Mouse (Mus musculus): ENCODE data around the gene Tmed10.

Tmed10 gene

GRCm38 (mm10) chr12:85374561-85375272, at the start of gene Tmed10:
Gene Tmed10, minus strand, starts transcription at chr12:85374847.
- DNase-seq (ENCODE audit: low spot score in 2 of 2) = peak; percentile 84 to 87

- no peak for DNase-seq (ENCODE audit: low spot score in 2 of 2)
These were observed 48.6 kb upstream of the Tmed10 start for GRCm38 (mm10) chr12:85423236-85423635.

DNA sequence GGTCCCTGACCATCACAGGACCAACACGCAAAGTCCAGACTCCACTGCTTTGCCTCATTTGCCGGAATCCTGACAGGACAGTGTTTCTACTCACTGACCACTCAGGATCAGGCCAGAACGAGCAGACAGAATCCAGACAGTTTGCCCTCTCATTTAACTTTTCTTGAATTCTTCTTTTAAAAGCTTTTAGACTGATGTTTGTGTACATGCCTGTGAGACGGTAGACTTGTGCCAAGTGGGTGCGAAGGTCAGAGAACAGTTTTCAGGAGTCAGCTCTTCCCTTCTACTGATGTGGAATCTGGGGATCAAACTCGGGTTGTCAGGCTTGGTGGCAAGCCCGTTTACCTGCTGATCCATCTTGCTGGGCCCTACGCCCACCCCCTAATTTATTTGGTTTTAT, 47.9 kb upstream of the Tmed10 start:
- no peak for DNase-seq (ENCODE audit: low spot score in 2 of 2)

- no peak for DNase-seq (ENCODE audit: low spot score in 2 of 2)
These were observed 46.3 kb upstream of the Tmed10 start for GRCm38 (mm10) chr12:85420945-85421344.

- DNase-seq (ENCODE audit: low spot score in 2 of 2) = peak; percentile 36 to 39
These were observed 43.2 kb upstream of the Tmed10 start for GRCm38 (mm10) chr12:85417845-85418244.

DNA sequence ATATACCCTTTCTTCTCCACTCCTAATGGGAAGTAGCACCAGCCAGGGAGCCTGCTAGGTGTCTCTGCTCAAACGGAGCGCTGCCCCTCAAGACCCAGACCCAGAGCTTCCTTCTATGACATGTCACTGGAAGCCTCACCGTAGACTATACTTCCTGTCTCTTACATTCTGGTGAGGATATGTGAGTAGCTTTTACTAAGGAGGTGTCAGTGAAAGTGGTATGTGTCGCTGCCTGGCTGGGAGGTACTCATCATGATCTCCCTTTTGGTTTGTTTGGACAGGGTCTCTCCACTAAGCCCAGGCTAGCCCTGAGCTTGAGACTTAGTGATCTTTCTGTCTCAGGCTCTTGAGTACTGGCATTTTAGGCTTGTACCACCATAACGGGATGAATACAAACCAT, 41.7 kb upstream of the Tmed10 start:
- no peak for DNase-seq (ENCODE audit: low spot score in 2 of 2)

DNA sequence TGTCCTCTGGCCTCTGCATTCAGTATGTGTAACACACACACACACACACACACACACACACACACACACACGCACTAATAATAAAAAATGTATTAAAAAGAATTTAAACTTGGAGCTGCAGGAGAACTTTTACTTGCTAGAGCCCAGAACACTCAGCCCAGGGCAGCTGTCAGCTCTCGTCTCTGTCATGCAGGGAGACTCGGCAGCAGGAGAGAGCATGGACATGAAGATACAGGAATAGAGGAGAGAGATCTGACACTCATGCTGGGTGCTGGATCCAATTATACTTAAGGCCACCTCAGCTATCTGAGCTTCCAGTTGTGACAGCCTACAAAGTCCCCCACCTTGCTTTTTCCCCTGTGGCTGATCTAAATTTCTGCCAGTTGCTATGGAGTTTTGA, 41.2 kb upstream of the Tmed10 start:
- no peak for DNase-seq (ENCODE audit: low spot score in 2 of 2)

GRCm38 (mm10) chr12:85411136-85411535, 36.5 kb upstream of the Tmed10 start:
- no peak for DNase-seq (ENCODE audit: low spot score in 2 of 2)

- no peak for DNase-seq (ENCODE audit: low spot score in 2 of 2)
These were observed 23.3 kb upstream of the Tmed10 start for GRCm38 (mm10) chr12:85397960-85398272.

- DNase-seq (ENCODE audit: low spot score in 2 of 2) = no peak
These were observed 22.7 kb upstream of the Tmed10 start for GRCm38 (mm10) chr12:85397063-85397959.

- DNase-seq (ENCODE audit: low spot score in 2 of 2) = peak in 1 of 2 experiments; percentile 26
These were observed 19.3 kb upstream of the Tmed10 start for GRCm38 (mm10) chr12:85393981-85394380.

GRCm38 (mm10) chr12:85393526-85393925, 18.9 kb upstream of the Tmed10 start:
- no peak for DNase-seq (ENCODE audit: low spot score in 2 of 2)

GRCm38 (mm10) chr12:85391148-85391547, 16.5 kb upstream of the Tmed10 start:
- DNase-seq (ENCODE audit: low spot score in 2 of 2) = no peak

GRCm38 (mm10) chr12:85389204-85390185, 14.8 kb upstream of the Tmed10 start:
- DNase-seq (ENCODE audit: low spot score in 2 of 2) = no peak

DNA sequence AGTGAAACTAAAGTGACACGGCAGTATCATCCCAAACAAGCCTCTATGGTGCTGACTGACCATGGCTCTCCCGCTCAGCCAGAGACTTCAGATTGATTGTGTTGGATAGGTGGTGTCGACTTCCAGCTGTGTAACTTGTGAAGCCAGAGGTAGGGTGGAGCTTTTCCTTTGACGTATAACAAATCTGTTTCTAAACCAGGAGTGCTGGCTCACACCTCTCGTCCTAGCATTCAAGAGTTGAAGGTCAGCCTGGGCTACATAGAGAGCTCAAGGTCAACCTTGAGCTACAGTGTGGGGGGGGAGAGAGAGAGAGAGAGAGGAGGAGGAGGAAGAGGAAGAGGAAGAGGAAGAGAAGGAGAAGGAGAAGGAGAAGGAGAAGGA, 11.3 kb upstream of the Tmed10 start:
- no peak for DNase-seq (ENCODE audit: low spot score in 2 of 2)

DNA sequence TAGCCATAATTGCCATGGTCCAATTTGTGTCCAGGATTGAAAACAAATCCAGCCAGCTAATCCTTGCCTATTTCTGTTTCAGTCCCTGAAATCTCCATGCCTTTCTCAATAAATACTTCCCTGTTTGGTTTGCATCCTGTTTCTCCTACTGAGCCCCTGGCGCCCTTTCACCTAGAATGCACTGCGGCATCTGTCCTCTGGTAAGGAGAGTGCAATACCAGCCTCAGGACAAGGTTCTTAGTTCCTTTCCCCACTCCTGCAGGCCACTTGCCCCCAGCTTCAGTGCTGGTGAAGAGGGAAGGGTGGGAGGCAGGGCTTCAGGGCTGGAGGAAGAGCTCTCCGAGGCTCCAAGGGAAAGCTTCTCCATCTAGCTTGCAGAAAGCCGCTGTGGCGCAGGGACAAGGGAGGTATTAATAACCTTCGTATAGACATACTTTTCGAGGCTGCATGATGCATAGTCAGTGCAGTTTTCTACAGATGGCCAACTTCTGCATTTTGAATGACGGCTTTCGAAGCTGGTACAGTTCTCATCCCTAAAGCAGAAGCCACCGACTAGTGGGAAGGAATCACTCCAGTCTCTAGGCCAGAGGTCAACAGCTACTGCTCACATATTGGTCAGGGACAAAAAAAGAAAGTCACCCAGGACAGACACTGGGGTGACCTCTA, 10.8 kb upstream of the Tmed10 start:
- DNase-seq (ENCODE audit: low spot score in 2 of 2) = peak in 1 of 2 experiments; percentile 40

DNA sequence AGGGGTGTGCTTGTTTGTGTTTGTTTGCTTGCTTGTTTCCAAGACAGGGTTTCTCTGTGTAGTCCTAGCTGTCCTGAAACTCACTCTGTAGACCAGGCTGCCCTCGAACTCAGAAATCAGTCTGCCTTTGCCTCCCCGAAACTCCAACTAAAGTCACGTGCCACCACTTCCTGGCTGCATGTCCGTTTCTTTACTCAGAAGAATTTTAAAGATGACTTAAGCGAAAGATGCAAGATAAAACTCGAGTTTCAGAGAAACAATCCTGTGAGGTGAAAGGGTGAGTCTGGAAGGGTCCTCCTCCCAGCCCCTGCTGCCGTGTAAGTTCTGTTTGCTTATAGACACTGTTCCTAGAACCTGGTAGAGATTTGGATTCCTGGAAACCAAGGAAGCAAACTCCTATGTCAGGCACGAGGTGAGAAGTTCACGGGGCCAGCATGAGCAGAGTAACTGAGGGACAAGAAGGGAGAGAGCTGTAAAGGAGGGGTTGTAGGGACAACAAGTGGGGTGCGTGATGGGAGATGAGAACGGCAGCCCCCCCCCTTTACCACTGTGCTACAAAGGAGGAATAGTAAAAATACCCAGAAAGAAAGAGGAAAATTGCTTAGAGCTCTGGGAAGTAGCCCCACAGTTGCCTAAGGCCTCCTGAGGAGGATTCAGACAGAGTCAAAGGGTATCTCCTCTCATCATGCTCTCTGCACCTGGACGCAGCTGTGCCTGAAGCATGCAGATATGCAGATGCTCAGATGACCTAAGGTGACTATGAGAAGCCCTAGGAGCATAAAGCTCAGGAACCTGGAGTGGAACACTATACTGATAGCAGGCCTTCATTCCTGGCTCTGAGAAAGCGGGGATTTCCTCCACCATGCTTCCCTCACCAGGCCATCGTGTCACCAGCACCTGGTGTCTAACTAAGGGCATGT, 8.4 kb upstream of the Tmed10 start:
- no peak for DNase-seq (ENCODE audit: low spot score in 2 of 2)

- no peak for DNase-seq (ENCODE audit: low spot score in 2 of 2)
These were observed 6.9 kb upstream of the Tmed10 start for GRCm38 (mm10) chr12:85381570-85381969.

DNA sequence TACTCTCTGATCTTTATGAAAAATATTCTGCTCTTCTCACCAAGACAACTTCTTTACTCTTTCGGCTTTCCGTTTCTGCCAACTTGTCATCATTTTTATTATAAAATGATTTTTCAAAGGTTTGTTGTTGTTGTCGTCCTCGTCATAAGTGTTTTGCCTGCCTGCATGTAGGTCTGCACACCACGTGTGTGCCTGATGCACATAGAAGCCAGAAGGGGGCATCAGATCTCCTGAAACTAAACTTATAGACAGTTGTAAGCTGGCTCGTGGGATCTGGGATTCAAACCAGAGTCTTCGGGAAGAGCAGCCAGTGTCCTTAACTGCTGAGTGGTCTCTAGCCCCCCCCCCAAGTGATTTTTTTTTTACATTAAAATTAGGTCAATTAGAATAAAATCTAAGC, 6.3 kb upstream of the Tmed10 start:
- no peak for DNase-seq (ENCODE audit: low spot score in 2 of 2)

DNA sequence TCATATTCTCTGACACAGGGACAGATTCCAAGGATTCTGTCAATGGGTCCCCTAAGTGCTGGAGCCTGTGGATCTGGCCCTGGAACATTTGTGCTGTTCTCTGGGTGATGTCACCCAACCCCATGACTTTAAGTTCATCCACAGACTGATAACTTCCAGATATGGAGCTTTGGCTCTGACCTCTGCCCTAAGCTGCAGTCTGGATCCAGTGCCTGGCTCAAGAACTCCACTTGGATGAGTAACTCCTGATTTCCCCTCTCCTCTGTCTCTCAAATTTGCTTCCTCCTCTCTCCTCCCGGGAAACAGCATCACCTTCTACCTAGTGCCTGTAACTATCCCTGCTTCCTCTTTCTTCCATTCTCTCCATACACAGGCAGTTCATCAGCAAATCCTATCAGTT, 5.7 kb upstream of the Tmed10 start:
- DNase-seq (ENCODE audit: low spot score in 2 of 2) = no peak
